Comparison of ENCODE assay signal across 8 mouse cellular contexts in genomic region chr7:126248088-126248487, GRCm38 (mm10). TPM values are rescaled to one million over a fixed set of nuclear protein-coding genes. Genes with fewer than 3 reads are reported as not detected.
DNase-seq lines count a peak whose midpoint lies in the region; ATAC-seq lines count a peak whose summit lies in the region.

No protein-coding gene starts in this region.

- peak overlapping the region; percentile 19 for H3K4me2 ChIP-seq in embryonic facial prominence, embryonic 15.5 days (replicated peaks)
- H3K4me2 ChIP-seq in neural tube, embryonic 12.5 days (replicated peaks) = peak overlapping the region; percentile 21; the same call in 1 of the 2 replicates

- no peaks in the 10 kb centered on the region for H3K9me3 ChIP-seq in embryonic facial prominence, embryonic 15.5 days (replicated peaks)
- no peaks in the 10 kb centered on the region for H3K9me3 ChIP-seq in neural tube, embryonic 12.5 days

- peak overlapping the region; percentile 13; the same call in 1 of the 2 replicates for H3K4me3 ChIP-seq in embryonic facial prominence, embryonic 15.5 days (replicated peaks)
- no peak overlapping the region for H3K4me3 ChIP-seq in neural tube, embryonic 12.5 days

- H3K36me3 ChIP-seq in embryonic facial prominence, embryonic 15.5 days = no peaks in the 10 kb centered on the region
- no peaks in the 10 kb centered on the region for H3K36me3 ChIP-seq in neural tube, embryonic 12.5 days

- 7% methylated on average over 6 of the region's 6 CpGs for WGBS in embryonic facial prominence, embryonic 15.5 days
- 5% methylated on average over 6 of the region's 6 CpGs for WGBS in neural tube, embryonic 12.5 days

- no peak overlapping the region for H3K9ac ChIP-seq in embryonic facial prominence, embryonic 15.5 days
- H3K9ac ChIP-seq in neural tube, embryonic 12.5 days = no peak overlapping the region

- no peak overlapping the region for H3K27ac ChIP-seq in embryonic facial prominence, embryonic 15.5 days (replicated peaks)
- H3K27ac ChIP-seq in neural tube, embryonic 12.5 days = no peak overlapping the region

- H3K4me1 ChIP-seq in embryonic facial prominence, embryonic 15.5 days = peaks cover 8% of the 10 kb centered on the region; the same call in 1 of the 2 replicates
- H3K4me1 ChIP-seq in neural tube, embryonic 12.5 days = 0 out of 2 replicates have a peak, but pooled peaks cover 7% of the 10 kb centered on the region

- peak; percentile 64 for ATAC-seq in embryonic facial prominence, embryonic 15.5 days (ENCODE audit: insufficient number of reproducible peaks, low FRiP score, low TSS enrichment, low read depth)
- ATAC-seq in neural tube, embryonic 12.5 days (ENCODE audit: low FRiP score, low read depth) = no peak

- H3K27me3 ChIP-seq in embryonic facial prominence, embryonic 15.5 days = peaks cover 15% of the 10 kb centered on the region
- H3K27me3 ChIP-seq in neural tube, embryonic 12.5 days (replicated peaks) = no peaks in the 10 kb centered on the region

- DNase-seq in kidney, postnatal 4 days = peak; percentile 16 to 40
- no peak for DNase-seq in kidney, adult 8-10 months
- DNase-seq in heart, postnatal 36 days = peak; percentile 47 to 53
- no peak for DNase-seq in left cerebral cortex, adult 11 months (ENCODE audit: low spot score)
- no peak for DNase-seq in layer of hippocampus, adult 9-10 months (ENCODE audit: low spot score)
- no peak for DNase-seq in urinary bladder, postnatal 4 days (ENCODE audit: low spot score in 2 of 2)

- intact Hi-C loops in heart, postnatal 36 days (cut with DNase I) = no loop called here

RNA-seq across cellular contexts. Expression of gene Sbk1, which starts 24.3 kb away (rescaled TPM):
- polyA plus RNA-seq in embryonic facial prominence, embryonic 15.5 days (2015; fragmentation: Nextera tagmentation; extraction: Ambion mirVana) = 36.0 and 40.1 TPM in 2 replicates
- total RNA-seq in heart, postnatal 36 days (2021) = 10 to 100 TPM; 76.8 to 94.9 TPM
- 322 and 342 TPM in 2 replicates for polyA plus RNA-seq in neural tube, embryonic 12.5 days (2016; fragmentation: Nextera tagmentation; extraction: Ambion mirVana)

RNA-seq across cellular contexts. Expression of gene Xpo6, which starts 47.8 kb away (rescaled TPM):
- 51.5 and 52.1 TPM in 2 replicates for polyA plus RNA-seq in embryonic facial prominence, embryonic 15.5 days (2015; fragmentation: Nextera tagmentation; extraction: Ambion mirVana)
- 10 to 100 TPM; 20.9 to 23.6 TPM for total RNA-seq in heart, postnatal 36 days (2021)
- polyA plus RNA-seq in neural tube, embryonic 12.5 days (2016; fragmentation: Nextera tagmentation; extraction: Ambion mirVana) = 66.6 and 75.4 TPM in 2 replicates

Comparison
In these comparisons a context has a peak if more than half of its experiments do, and no peak if none do; other contexts are left out.
1. DNase-seq: peak in kidney, postnatal 4 days (2 of 2) and heart, postnatal 36 days (2 of 2); none in kidney, adult 8-10 months (0 of 2), left cerebral cortex, adult 11 months (single experiment), layer of hippocampus, adult 9-10 months (single experiment) and urinary bladder, postnatal 4 days (0 of 2).